Comparison of ENCODE assay signal across 18 mouse cellular contexts in the genomic region with DNA sequence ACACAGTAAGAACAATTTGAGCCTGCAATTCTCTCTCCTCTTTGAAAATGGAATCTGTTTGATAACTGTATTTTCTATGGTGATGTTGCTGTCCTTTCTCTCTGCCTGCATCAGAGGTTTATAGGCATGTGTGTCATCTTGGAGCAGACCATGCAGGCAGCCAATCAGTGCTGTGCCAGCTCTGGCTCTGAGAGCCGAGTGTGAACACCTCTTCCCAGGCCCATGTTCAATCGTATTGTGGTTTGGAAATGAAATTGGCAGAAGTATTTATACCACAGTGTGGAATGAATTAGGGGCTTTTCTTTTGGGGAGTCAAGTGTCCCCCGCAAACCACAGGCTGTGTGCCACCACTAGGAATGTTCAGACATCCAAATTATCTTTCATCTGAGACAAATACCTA.
DNase-seq lines count a peak whose midpoint lies in the region; ATAC-seq lines count a peak whose summit lies in the region.
"Had no signal": no experiment of that assay in that cellular context is flagged by ENCODE, and none has a peak within 500 bp of the region (broad histone marks: within the 10 kb centered on the region; RNA-seq: fewer than 3 reads in every experiment).

No protein-coding gene starts in this region.

- peak; percentile 65 for ATAC-seq in frontal cortex, adult (ENCODE audit: low TSS enrichment)
- ATAC-seq: activated CD4-positive, CD25-positive, alpha-beta regulatory T cell, adult 4 months; CD4-positive, CD25-positive, alpha-beta regulatory T cell, adult 4 months; forebrain, embryonic 14.5 days; hindbrain, postnatal 0 days; Patski had no signal

- peak; percentile 7 to 15 for DNase-seq in cerebellum, postnatal 10 days
- no peak for DNase-seq in cerebellum, adult 9-11 months
- DNase-seq in frontal cortex, adult 2 months (ENCODE audit: extremely low spot score in 1 of 2, low spot score in 1 of 2) = no peak
- peak; percentile 16 for DNase-seq in layer of hippocampus, adult 9-11 months
- DNase-seq in layer of hippocampus, adult 9-10 months (ENCODE audit: low spot score) = no peak
- DNase-seq in lung, postnatal 4 days = no peak
- DNase-seq: adrenal gland, postnatal 14 days; B cell, adult 2 months; cerebellum, adult 8-10 months; gastrocnemius, postnatal 14 days; heart, postnatal 14 days; kidney, adult 11 months had no signal

Comparison
In these comparisons a context has a peak if more than half of its experiments do, and no peak if none do; other contexts are left out.
1. DNase-seq: peak in cerebellum, postnatal 10 days (2 of 2) and layer of hippocampus, adult 9-11 months (single experiment); none in cerebellum, adult 9-11 months (single experiment), frontal cortex, adult 2 months (0 of 2), layer of hippocampus, adult 9-10 months (single experiment) and lung, postnatal 4 days (0 of 2).